Mouse (Mus musculus) CH12F3 (cell line): ENCODE data around the gene Gm27021.

Source experiments
- in situ Hi-C: fragments of 300-500 bp; cut with MboI; formaldehyde crosslinking; loops from 2 replicates; pipeline ENCODE4 v1.14.3; 2020; ENCODE audit warnings: low sequenced_read_pairs

The Gm27021 gene

GRCm38 (mm10) chr8:120569939-120570715 lies 97.8 kb downstream of the Gm27021 start:
- in situ Hi-C loops: no loop called here

GRCm38 (mm10) chr8:120569123-120569522 lies 98.8 kb downstream of the Gm27021 start:
- in situ Hi-C loops: no loop called here

GRCm38 (mm10) chr8:120568164-120568798 lies 99.6 kb downstream of the Gm27021 start:
- in situ Hi-C loops: no loop called here

- in situ Hi-C loops: no loop called here
Measured at GRCm38 (mm10) chr8:120567731-120568130, 100.1 kb downstream of the Gm27021 start.

- in situ Hi-C loops: no loop called here
Measured at GRCm38 (mm10) chr8:120566681-120567080, 101.2 kb downstream of the Gm27021 start.

GRCm38 (mm10) chr8:120565151-120565711 lies 102.6 kb downstream of the Gm27021 start:
- in situ Hi-C loops: no loop called here

DNA sequence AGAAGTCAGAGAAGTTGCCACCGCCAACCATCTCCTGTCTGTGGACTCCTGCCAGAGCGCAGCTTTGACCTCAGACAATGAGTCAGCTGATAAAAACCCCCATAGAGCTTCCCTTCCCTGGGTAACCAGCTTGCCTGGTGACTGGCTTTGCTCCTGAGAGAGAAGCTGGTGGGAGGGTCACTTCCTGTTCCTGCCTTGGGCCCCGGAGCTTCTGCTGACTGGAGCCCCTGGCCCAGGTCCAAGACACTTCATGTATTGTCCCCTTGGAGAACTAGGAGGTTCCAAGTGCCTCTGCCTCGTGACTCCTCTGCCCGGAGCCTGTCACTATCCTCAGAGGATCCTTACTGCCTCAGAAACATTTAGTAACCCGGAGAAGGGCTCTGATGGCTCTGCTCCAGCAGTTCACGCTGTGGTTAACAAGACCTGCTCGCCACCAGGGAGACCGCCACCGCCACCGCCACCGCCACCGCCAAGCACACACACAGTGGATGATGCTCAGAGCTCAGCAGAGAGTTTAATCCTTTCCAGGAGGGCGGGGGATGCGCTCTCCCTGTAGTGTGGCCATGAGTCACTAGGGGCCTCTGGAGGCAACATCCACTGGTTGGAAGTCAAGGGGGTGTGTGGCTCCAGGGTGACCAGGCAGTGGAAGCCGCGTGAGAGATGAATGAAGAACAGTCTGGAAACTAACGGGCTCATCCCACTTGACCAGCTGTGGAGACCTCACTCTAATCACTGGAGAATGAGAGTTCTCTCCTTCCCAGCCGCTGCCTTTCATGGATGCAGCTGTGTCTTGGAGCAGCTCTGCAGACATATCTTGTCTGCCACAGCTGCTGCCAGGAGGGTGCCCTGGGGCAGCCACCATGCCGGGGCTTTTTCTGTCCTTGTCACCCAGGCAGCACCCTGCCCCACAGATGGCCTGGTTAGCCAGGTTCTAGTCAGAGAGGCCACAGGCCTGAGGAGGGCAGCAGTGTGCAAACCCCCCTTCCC lies 103.7 kb downstream of the Gm27021 start:
- in situ Hi-C loops: no loop called here

- in situ Hi-C loops: no loop called here
Measured at GRCm38 (mm10) chr8:120563348-120563724, 104.5 kb downstream of the Gm27021 start.

- in situ Hi-C loops: no loop called here
Measured at GRCm38 (mm10) chr8:120562680-120563347, 105.1 kb downstream of the Gm27021 start.

GRCm38 (mm10) chr8:120561539-120562435 lies 106.1 kb downstream of the Gm27021 start:
- in situ Hi-C loops: no loop called here

GRCm38 (mm10) chr8:120560535-120560934 lies 107.3 kb downstream of the Gm27021 start:
- in situ Hi-C loops: no loop called here

GRCm38 (mm10) chr8:120559654-120560053 lies 108.2 kb downstream of the Gm27021 start:
- in situ Hi-C loops: no loop called here
